Mouse (Mus musculus): ENCODE data around the gene Slc29a2.

The Slc29a2 gene

GRCm38 (mm10) chr19:5038709-5039156 lies 15.1 kb downstream of the Slc29a2 start, which contains the start of the genes B4gat1 and AC124502.3:
Gene B4gat1, plus strand, starts transcription at chr19:5038826.
Gene AC124502.3, plus strand, starts transcription at chr19:5038891.
- peak within 1 kb of the TSS; percentile 88 for H3K4me3 ChIP-seq (replicated peaks; ENCODE audit: low read length)
- H3K9me3 ChIP-seq (ENCODE audit: low read length) = no peaks in the 10 kb centered on the region
- peaks cover 13% of the 10 kb centered on the region for H3K36me3 ChIP-seq (ENCODE audit: insufficient read depth, low read length)
- H3K4me1 ChIP-seq (replicated peaks; ENCODE audit: low read depth, low read length) = peaks cover 64% of the 10 kb centered on the region
- peaks cover 31% of the 10 kb centered on the region for H3K27me3 ChIP-seq (ENCODE audit: insufficient read depth, low read length)
- TF ChIP-seq NANOG (IDR thresholded peaks at IDR 0.05; ENCODE audit: borderline replicate concordance, low read length) (no peak), CTCF (conservative IDR thresholded peaks at IDR 0.05; ENCODE audit: low read length) (no peak), POU5F1 (IDR thresholded peaks at IDR 0.05; ENCODE audit: borderline replicate concordance, low read length) (no peak)

- Histone ChIP-seq H3K36me3 (ENCODE audit: insufficient read depth, low read length) (peaks cover 19% of the 10 kb centered on the region), H3K4me1 (replicated peaks; ENCODE audit: low read depth, low read length) (peaks cover 72% of the 10 kb centered on the region), H3K4me3 (replicated peaks; ENCODE audit: low read length) (peak overlapping the region; percentile 88), H3K27me3 (ENCODE audit: insufficient read depth, low read length) (peaks cover 31% of the 10 kb centered on the region), H3K9me3 (ENCODE audit: low read length) (no peaks in the 10 kb centered on the region)
- TF ChIP-seq CTCF (conservative IDR thresholded peaks at IDR 0.05; ENCODE audit: low read length) (no peak), POU5F1 (IDR thresholded peaks at IDR 0.05; ENCODE audit: borderline replicate concordance, low read length) (no peak), NANOG (IDR thresholded peaks at IDR 0.05; ENCODE audit: borderline replicate concordance, low read length) (no peak)
Observed at GRCm38 (mm10) chr19:5039301-5040114, 15.8 kb downstream of the Slc29a2 start.

GRCm38 (mm10) chr19:5040862-5041523 lies 17.3 kb downstream of the Slc29a2 start, which contains the start of gene Brms1:
Gene Brms1, plus strand, starts transcription at chr19:5041354.
- H3K27me3 ChIP-seq (ENCODE audit: insufficient read depth, low read length) = peaks cover 25% of the 10 kb centered on the region
- TF ChIP-seq POU5F1 (IDR thresholded peaks at IDR 0.05; ENCODE audit: borderline replicate concordance, low read length) (no peak), NANOG (IDR thresholded peaks at IDR 0.05; ENCODE audit: borderline replicate concordance, low read length) (no peak), CTCF (conservative IDR thresholded peaks at IDR 0.05; ENCODE audit: low read length) (no peak)

GRCm38 (mm10) chr19:5041588-5041987 lies 17.9 kb downstream of the Slc29a2 start:
- H3K4me1 ChIP-seq (replicated peaks; ENCODE audit: low read depth, low read length) = peaks cover 83% of the 10 kb centered on the region
- TF ChIP-seq POU5F1 (IDR thresholded peaks at IDR 0.05; ENCODE audit: borderline replicate concordance, low read length) = no peak
- TF ChIP-seq NANOG (IDR thresholded peaks at IDR 0.05; ENCODE audit: borderline replicate concordance, low read length) = no peak
- TF ChIP-seq CTCF (conservative IDR thresholded peaks at IDR 0.05; ENCODE audit: low read length) = no peak
- no peaks in the 10 kb centered on the region for H3K9me3 ChIP-seq (ENCODE audit: low read length)

More at GRCm38 (mm10) chr19:5040862-5041523, 17.3 kb downstream of the Slc29a2 start, which contains the start of gene Brms1:
- Histone ChIP-seq H3K36me3 (ENCODE audit: insufficient read depth, low read length) (peaks cover 30% of the 10 kb centered on the region), H3K9me3 (ENCODE audit: low read length) (no peaks in the 10 kb centered on the region), H3K4me3 (replicated peaks; ENCODE audit: low read length) (peak within 1 kb of the TSS; percentile 92), H3K4me1 (replicated peaks; ENCODE audit: low read depth, low read length) (peaks cover 81% of the 10 kb centered on the region)

GRCm38 (mm10) chr19:5045531-5045930 lies 21.9 kb downstream of the Slc29a2 start:
- H3K36me3 ChIP-seq (ENCODE audit: insufficient read depth, low read length) = peaks cover 70% of the 10 kb centered on the region

More at GRCm38 (mm10) chr19:5041588-5041987, 17.9 kb downstream of the Slc29a2 start:
- Histone ChIP-seq H3K4me3 (replicated peaks; ENCODE audit: low read length) (peak overlapping the region; percentile 92), H3K27me3 (ENCODE audit: insufficient read depth, low read length) (peaks cover 21% of the 10 kb centered on the region), H3K36me3 (ENCODE audit: insufficient read depth, low read length) (peaks cover 36% of the 10 kb centered on the region)

GRCm38 (mm10) chr19:5048138-5049056 lies 24.7 kb downstream of the Slc29a2 start:
- H3K4me3 ChIP-seq (replicated peaks; ENCODE audit: low read length) = no peak overlapping the region
- no peaks in the 10 kb centered on the region for H3K9me3 ChIP-seq (ENCODE audit: low read length)
- H3K36me3 ChIP-seq (ENCODE audit: insufficient read depth, low read length) = peaks cover 63% of the 10 kb centered on the region
- peaks cover 28% of the 10 kb centered on the region for H3K27me3 ChIP-seq (ENCODE audit: insufficient read depth, low read length)
- peaks cover 87% of the 10 kb centered on the region for H3K4me1 ChIP-seq (replicated peaks; ENCODE audit: low read depth, low read length)
- TF ChIP-seq POU5F1 (IDR thresholded peaks at IDR 0.05; ENCODE audit: borderline replicate concordance, low read length) = no peak
- TF ChIP-seq NANOG (IDR thresholded peaks at IDR 0.05; ENCODE audit: borderline replicate concordance, low read length) = no peak
- TF ChIP-seq CTCF (conservative IDR thresholded peaks at IDR 0.05; ENCODE audit: low read length) = no peak

More at GRCm38 (mm10) chr19:5045531-5045930, 21.9 kb downstream of the Slc29a2 start:
- H3K4me3 ChIP-seq (replicated peaks; ENCODE audit: low read length) = 0 out of 2 replicates have a peak overlapping the region, but pooled peaks have one; percentile 7
- no peaks in the 10 kb centered on the region for H3K27me3 ChIP-seq (ENCODE audit: insufficient read depth, low read length)
- H3K9me3 ChIP-seq (ENCODE audit: low read length) = no peaks in the 10 kb centered on the region
- H3K4me1 ChIP-seq (replicated peaks; ENCODE audit: low read depth, low read length) = peaks cover 83% of the 10 kb centered on the region
- no peak for TF ChIP-seq POU5F1 (IDR thresholded peaks at IDR 0.05; ENCODE audit: borderline replicate concordance, low read length)

- Histone ChIP-seq H3K9me3 (ENCODE audit: low read length) (no peaks in the 10 kb centered on the region), H3K36me3 (ENCODE audit: insufficient read depth, low read length) (peaks cover 61% of the 10 kb centered on the region), H3K4me3 (replicated peaks; ENCODE audit: low read length) (0 out of 2 replicates have a peak overlapping the region, but pooled peaks have one; percentile 10), H3K27me3 (ENCODE audit: insufficient read depth, low read length) (peaks cover 29% of the 10 kb centered on the region), H3K4me1 (replicated peaks; ENCODE audit: low read depth, low read length) (peaks cover 86% of the 10 kb centered on the region)
- TF ChIP-seq NANOG (IDR thresholded peaks at IDR 0.05; ENCODE audit: borderline replicate concordance, low read length) (no peak), CTCF (conservative IDR thresholded peaks at IDR 0.05; ENCODE audit: low read length) (no peak), POU5F1 (IDR thresholded peaks at IDR 0.05; ENCODE audit: borderline replicate concordance, low read length) (no peak)
Observed at GRCm38 (mm10) chr19:5049325-5049724, 25.7 kb downstream of the Slc29a2 start.
